Mouse (Mus musculus): ENCODE measurements around the gene Rtn1.
"Not testable (repeated sequence)": the region's sequence is repeated elsewhere in the genome, so short reads cannot be mapped to it uniquely, and the experiment has no call there.

Rtn1 gene

DNA sequence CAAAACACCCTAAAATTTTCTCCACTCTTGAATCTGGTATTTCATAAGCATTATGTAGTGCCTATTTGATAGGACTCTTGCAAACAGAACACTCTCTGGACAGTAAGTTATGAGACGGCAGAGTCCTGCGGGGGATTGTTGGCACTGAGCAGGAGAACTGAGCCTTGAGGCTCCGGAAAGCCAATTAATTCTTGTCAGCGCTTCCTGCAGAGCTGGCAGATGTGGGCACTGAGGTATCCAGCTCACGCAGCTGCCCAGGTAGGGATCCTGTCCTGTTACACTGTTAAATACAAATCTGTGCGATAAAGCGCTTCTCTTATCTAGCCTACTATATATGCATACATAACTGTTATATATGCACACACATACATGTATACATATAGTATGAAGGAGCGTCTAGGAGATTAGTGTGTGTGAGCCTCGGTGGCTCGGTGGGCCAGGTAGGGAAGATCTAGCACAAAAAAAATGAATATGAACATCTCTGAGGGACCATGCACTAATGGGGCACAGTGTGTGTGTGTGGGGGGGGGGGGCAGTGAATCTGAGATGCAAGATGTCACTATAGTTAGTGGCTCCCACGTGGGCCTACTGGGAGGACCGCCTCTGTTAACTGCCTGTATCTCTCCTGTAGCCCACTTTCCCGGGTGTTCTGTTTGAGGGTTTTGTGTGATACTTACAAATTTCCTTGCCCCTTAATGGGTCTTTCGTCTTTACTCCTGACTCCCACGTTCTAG, 93.0 kb downstream of the Rtn1 start:
- peak; percentile 8 for DNase-seq

GRCm38 (mm10) chr12:72310818-72311217, 98.0 kb downstream of the Rtn1 start:
- DNase-seq: no peak

DNA sequence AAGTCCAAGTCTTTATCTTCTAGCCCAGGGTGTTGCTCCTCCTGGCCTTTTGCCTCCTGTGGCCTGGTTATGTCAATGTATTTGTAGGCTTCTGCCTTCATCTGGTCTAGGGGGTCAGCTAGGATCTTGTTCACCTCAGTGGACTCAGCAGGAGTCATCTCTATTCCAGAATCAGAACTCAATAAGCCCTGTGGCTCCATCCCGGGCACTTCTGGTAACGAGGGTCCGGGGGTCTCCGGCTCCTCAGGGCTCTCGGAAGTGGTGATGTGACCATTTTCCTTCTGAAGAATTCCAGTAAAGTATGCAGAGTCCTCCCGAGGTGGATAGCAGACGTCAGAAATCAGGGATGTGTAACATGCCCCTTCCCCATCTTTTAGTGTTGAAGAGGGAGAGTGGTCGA, 100.3 kb downstream of the Rtn1 start:
- no peak for DNase-seq

- DNase-seq: no peak
Measured at GRCm38 (mm10) chr12:72306281-72306680, 102.6 kb downstream of the Rtn1 start.

DNA sequence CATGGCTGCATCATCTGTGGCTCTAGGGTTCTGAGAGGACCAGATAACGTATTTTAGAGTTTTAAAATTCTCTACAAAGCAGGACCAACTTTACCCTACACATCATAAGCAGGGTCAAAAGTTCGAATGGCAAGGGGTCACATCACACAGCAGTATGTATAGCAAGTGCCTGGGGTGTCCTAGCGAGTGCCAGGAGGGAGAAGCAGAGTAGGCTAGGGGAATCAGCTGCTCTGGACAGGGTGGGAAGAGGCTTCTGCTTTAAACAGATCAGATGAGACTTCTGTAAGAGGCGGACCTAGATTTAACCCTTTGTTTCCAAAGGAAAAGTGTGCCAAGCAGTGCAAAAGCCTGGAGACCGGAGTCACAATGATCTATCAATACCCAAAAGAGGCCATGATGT, 103.4 kb downstream of the Rtn1 start:
- no peak for DNase-seq

DNA sequence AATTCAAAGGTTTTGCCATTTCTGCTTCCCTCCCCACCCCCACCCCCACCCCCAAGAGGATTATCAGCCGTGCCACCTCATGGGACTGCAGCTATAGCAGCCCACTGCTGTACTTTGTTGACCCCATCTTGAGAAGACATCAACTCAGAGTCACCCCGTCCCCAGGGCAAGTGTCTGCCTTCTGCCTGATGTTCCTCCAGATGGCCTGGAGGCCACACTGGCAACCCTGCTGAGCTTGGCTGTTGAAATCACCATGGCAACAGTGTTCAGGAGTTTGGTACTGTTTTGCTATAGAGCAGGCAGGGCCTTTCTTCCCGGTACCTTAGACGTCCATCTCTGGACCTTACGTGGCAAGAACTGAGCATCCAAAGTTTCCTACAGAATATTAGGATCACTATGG, 103.9 kb downstream of the Rtn1 start:
- peak; percentile 84 for DNase-seq

- DNase-seq: peak; percentile 16
Measured at GRCm38 (mm10) chr12:72304347-72304688, 104.5 kb downstream of the Rtn1 start.

GRCm38 (mm10) chr12:72303624-72304346, 105.1 kb downstream of the Rtn1 start:
- DNase-seq: peak; percentile 19

- DNase-seq: peak; percentile 56
Measured at GRCm38 (mm10) chr12:72301431-72301830, 107.4 kb downstream of the Rtn1 start.

DNA sequence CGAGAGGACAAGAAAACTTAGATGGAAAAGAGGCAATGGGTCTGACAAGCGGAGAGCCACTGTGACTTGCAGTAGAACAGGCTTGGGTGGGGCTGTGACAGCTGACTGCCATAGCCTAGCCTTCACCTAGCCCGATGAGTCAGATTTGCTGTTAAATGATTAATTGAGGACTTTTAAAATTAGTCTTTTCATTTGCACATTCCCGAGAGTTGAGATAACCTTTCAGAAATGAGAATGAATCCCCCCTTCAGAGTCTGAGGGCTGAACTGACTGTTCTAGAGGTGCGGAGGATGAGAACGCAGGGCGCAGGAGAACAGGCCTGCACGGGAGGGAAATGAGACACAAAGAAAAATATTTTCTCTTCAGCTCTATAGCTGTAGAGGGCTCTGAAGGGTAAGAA, 107.9 kb downstream of the Rtn1 start:
- DNase-seq: no peak

DNA sequence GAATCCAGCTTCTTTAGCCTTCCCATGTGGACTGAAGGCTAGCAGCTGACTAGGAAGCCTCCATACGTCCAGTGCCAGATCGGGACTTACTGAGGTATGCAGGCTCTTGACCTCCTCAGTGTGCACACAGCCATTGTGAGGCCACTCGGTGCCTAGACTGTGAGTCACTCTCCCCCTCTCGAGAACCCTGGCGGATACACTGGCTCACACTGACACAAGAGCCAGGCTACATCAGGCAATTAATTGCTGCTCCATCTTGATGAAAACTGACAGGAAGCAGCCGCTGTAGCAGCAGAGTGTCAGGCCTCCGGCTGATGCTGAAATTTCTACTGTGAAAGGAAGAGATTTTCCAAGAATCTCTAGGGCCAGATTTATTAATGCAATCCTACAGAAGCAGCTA, 110.6 kb downstream of the Rtn1 start:
- DNase-seq: peak; percentile 80

- no peak for DNase-seq
Measured at GRCm38 (mm10) chr12:72296552-72296951, 112.3 kb downstream of the Rtn1 start.

DNA sequence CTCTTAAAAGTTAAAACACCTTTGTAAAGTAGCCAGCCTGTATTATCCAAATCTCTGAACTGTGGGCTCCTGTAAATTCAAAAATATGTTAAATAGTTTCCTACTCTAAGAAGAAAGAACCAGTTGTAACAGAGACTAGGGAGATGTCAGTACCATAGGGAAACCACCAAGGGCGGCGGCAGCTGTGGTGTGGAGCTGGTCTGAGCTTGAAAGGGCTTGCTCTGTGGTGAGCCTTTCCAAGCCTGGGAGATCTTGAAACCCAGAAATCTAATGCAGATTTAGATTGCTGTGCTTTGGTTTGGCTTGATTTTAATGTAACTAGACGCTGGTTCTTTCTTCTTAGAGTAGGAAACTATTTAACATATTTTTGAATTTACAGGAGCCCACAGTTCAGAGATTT, 115.7 kb downstream of the Rtn1 start:
- not testable (repeated sequence) for DNase-seq

DNA sequence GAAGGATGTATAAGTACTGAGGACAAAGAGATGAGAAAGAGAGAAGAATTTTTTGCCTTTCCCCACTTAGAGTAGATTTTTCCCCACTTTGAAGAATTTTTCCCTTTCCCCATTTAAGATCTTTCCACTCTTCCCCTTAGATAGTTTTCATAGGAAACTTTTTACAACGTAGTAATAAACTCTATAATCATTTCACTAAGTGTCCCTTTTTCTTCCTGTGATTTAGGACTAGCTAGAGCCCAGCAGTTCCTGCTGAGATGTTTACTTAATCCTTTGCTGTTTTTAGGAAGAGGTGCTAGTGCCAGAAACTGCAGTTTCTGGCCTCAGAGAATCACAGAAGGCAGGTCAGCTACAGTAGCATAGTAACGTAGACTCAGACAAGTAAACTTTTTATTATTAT, 116.3 kb downstream of the Rtn1 start:
- no peak for DNase-seq

GRCm38 (mm10) chr12:72291266-72291665, 117.6 kb downstream of the Rtn1 start:
- no peak for DNase-seq

DNA sequence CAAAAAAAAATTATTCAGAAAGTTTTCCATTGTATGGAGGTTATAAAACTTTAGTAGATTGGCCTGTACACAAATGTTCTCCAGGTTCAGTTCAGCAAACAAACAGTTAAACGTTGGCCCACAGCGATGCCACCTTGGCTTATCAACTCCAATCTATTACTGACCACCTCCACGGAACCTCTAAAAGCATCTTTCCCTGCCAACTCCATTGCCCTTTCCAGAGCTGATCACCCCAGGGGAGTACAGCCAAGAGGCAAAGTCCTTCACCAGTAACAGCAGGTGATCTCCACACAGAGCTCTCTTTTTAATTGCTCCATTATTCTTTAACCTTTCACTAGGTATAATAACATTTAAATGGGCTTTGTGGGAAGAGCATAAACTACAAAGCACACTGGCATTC, 120.6 kb downstream of the Rtn1 start:
- DNase-seq: no peak

GRCm38 (mm10) chr12:72287332-72288004, 121.4 kb downstream of the Rtn1 start:
- DNase-seq: no peak

- peak; percentile 49 for DNase-seq
Measured at GRCm38 (mm10) chr12:72285366-72286345, 123.2 kb downstream of the Rtn1 start.

GRCm38 (mm10) chr12:72284576-72284975, 124.3 kb downstream of the Rtn1 start:
- DNase-seq: no peak

- peak; percentile 47 for DNase-seq
Measured at GRCm38 (mm10) chr12:72279129-72279875, 129.6 kb downstream of the Rtn1 start.

GRCm38 (mm10) chr12:72273721-72274414, 135.0 kb downstream of the Rtn1 start:
- DNase-seq: no peak

Data from retina, postnatal 1 day (tissue).